Mouse (Mus musculus): ENCODE measurements around the gene Olfr594. TPM values are rescaled to one million over a fixed set of nuclear protein-coding genes. Genes with fewer than 3 reads are reported as not detected.
"Not testable (repeated sequence)": the region's sequence is repeated elsewhere in the genome, so short reads cannot be mapped to it uniquely, and the experiment has no call there.

The Olfr594 gene
- total RNA-seq (2015; ENCODE audit: low replicate concordance) (not detected in 2 replicates), total RNA-seq (2017; ENCODE audit: low replicate concordance) (not detected in 2 replicates)

DNA sequence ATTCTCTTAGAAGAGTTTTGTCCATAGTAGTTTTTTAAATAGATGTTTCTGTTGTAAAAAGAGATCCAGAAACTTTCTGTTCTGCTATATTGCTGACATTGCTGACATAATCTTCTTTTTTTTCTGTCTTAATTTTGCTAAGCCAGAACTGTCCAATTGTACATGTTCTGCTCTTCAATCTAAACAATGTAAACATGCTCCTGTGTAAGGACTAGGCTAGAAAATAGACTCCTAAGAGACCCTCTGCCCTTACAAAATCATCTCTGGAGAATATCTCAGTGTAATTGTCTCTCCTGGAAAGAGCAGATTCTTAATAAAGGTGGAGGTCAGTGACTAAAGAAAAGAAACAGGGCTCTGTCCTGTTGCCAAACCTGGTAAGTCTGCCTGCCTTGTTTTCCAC, at the start of gene Olfr594:
Gene Olfr594, plus strand, starts transcription at position 301 of the 400 bp plus-strand sequence.
- ATAC-seq (replicated peaks; ENCODE audit: low FRiP score, poor library complexity, severe bottlenecking) = no peak

DNA sequence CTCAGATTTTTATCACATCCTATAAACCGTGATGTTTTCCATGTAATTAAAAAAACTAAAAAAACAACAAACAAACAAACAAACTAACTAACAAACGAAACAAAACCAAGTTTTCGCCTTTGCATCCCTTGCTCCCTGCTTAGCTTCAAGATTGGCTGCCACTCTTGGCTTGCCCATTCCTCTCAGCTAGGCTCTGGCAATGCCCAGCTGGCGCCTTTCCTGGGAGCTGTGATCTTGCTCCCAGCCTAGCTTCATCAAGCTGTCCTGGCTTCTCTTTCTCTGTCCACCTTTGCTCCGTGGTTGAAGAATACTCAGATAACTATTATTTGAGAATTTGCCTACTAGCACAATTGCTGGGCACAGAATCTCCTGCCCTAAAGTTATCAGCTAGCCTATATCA, 47.1 kb upstream of the Olfr594 start:
- ATAC-seq (replicated peaks; ENCODE audit: low FRiP score, poor library complexity, severe bottlenecking) = no peak

DNA sequence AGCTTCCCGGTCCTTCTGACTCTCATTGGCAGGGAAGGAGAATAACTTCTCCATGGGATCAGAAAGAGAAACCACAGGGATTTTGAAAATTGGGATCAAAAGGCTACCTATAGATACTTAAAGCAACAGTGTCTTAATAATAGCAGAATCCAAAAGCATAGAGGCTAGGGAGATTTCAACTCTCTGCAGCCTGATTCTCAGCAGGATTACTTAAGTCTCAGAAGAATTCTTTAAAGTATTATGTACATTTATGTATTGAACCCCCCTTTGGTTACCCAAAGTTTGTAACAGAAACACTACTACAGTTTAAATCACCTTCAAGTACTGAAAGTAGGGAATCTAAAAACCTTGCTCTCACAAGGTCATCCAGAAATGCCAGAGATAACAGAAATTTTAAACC, 38.6 kb upstream of the Olfr594 start, which contains the start of gene Olfr591:
Gene Olfr591, minus strand, starts transcription at position 101 of the 400 bp plus-strand sequence.
- ATAC-seq (replicated peaks; ENCODE audit: low FRiP score, poor library complexity, severe bottlenecking) = no peak

DNA sequence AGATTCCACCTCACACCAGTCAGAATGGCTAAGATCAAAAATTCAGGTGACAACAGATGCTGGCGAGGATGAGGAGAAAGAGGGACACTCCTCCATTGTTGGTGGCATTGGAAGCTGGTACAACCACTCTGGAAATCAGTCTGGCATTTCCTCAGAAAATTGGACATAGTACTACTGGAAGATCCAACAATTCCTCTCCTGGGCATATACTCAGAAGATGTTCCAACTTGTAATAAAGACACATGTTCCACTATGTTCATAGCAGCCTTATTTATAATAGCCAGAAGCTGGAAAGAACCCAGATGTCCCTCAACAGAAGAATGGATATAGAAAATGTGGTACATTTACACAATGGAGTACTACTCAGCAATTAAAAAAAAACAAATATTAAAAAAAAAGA, 32.3 kb upstream of the Olfr594 start, which contains the start of gene Olfr592:
Gene Olfr592, plus strand, starts transcription at position 301 of the 400 bp plus-strand sequence.
- not testable (repeated sequence) for ATAC-seq (replicated peaks; ENCODE audit: low FRiP score, poor library complexity, severe bottlenecking)

DNA sequence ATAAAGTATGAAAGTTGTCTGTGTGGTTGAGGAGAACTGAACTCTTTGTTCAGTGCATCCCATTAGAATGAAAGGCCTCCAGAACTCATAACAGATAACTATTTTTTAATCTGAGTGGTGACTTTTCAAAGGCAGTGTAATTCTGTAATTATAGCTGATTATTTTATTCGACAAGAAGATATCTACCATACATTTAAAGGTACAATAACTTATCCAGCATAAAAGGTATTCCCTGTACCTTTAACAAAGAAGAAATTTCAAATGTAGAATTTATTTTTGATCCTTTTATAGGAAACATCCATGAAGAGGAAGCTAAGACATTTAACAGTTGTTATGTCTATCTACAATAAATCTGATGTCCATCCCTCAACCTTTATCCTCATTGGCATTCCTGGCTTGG, 5.2 kb upstream of the Olfr594 start, which contains the start of gene Olfr593:
Gene Olfr593, plus strand, starts transcription at position 301 of the 400 bp plus-strand sequence.
- no peak for ATAC-seq (replicated peaks; ENCODE audit: low FRiP score, poor library complexity, severe bottlenecking)

DNA sequence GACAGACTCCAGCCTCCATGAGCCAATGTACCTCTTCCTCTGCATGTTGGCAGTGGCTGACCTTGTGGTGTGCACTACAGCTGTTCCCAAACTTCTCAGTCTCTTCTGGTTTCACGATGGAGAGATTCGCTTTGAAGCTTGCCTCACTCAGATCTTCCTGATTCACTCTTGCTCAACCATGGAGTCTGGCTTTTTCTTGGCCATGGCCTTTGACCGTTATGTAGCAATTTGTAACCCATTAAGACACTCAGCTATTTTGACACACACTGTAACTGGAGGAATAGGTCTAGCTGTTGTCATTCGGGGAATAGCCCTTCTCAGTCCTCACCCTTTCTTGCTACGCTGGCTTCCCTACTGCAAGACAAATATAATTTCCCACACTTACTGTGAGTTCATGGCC, 4.7 kb upstream of the Olfr594 start:
- not testable (repeated sequence) for ATAC-seq (replicated peaks; ENCODE audit: low FRiP score, poor library complexity, severe bottlenecking)

DNA sequence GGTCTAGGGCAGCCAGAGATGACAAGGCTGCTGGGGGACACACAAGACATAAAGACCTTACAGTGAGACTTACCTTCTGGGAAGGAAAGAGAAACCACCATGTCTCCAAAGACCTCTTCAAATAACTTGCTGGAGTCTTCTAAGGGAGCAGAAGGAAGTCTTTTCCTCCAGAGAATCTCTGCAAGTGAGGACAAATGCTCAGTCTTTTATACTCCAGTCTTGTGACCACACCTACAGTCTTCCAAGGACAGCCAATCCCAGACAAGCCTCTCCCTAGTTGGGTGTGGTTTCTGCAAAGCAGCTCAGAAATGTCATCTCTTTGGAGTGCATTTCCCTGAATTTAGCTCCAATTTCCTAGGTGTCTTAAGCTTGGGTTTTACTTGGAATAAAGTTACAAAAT, 35.6 kb downstream of the Olfr594 start, which contains the start of gene Usp17ld:
Gene Usp17ld, minus strand, starts transcription at position 101 of the 400 bp plus-strand sequence.
- ATAC-seq (replicated peaks; ENCODE audit: low FRiP score, poor library complexity, severe bottlenecking) = not testable (repeated sequence)

Other genes with a start within 250 kb of the Olfr594 start
- gene Olfr577, start 241.1 kb upstream of the Olfr594 start, total RNA-seq (2015; ENCODE audit: low replicate concordance) = not detected in 2 replicates
- not detected in 2 replicates for gene Olfr577, start 241.1 kb upstream of the Olfr594 start, total RNA-seq (2017; ENCODE audit: low replicate concordance)
- gene Olfr578, start 227.7 kb upstream of the Olfr594 start, total RNA-seq (2015; ENCODE audit: low replicate concordance) = not detected in 2 replicates
- gene Olfr578, start 227.7 kb upstream of the Olfr594 start, total RNA-seq (2017; ENCODE audit: low replicate concordance) = not detected in 2 replicates
- gene Olfr582, start 179.0 kb upstream of the Olfr594 start, total RNA-seq (2015; ENCODE audit: low replicate concordance) = not detected in 2 replicates
- not detected in 2 replicates for gene Olfr582, start 179.0 kb upstream of the Olfr594 start, total RNA-seq (2017; ENCODE audit: low replicate concordance)
- gene Olfr583, start 165.7 kb upstream of the Olfr594 start, total RNA-seq (2015; ENCODE audit: low replicate concordance) = not detected in 2 replicates
- gene Olfr583, start 165.7 kb upstream of the Olfr594 start, total RNA-seq (2017; ENCODE audit: low replicate concordance) = not detected in 2 replicates
- gene Olfr584, start 135.1 kb upstream of the Olfr594 start, total RNA-seq (2015; ENCODE audit: low replicate concordance) = not detected in 2 replicates
- gene Olfr584, start 135.1 kb upstream of the Olfr594 start, total RNA-seq (2017; ENCODE audit: low replicate concordance) = not detected in 2 replicates
- not detected in 2 replicates for gene Olfr585, start 119.3 kb upstream of the Olfr594 start, total RNA-seq (2015; ENCODE audit: low replicate concordance)
- gene Olfr585, start 119.3 kb upstream of the Olfr594 start, total RNA-seq (2017; ENCODE audit: low replicate concordance) = not detected in 2 replicates
- not detected in 2 replicates for gene Olfr586, start 91.4 kb upstream of the Olfr594 start, total RNA-seq (2015; ENCODE audit: low replicate concordance)
- not detected in 2 replicates for gene Olfr586, start 91.4 kb upstream of the Olfr594 start, total RNA-seq (2017; ENCODE audit: low replicate concordance)
- not detected in 2 replicates for gene Olfr588-ps1, start 76.1 kb upstream of the Olfr594 start, total RNA-seq (2015; ENCODE audit: low replicate concordance)
- gene Olfr588-ps1, start 76.1 kb upstream of the Olfr594 start, total RNA-seq (2017; ENCODE audit: low replicate concordance) = 0.39 TPM in 1 of 2 replicates, not detected in the other
- not detected in 2 replicates for gene Olfr589, start 60.6 kb upstream of the Olfr594 start, total RNA-seq (2015; ENCODE audit: low replicate concordance)
- gene Olfr589, start 60.6 kb upstream of the Olfr594 start, total RNA-seq (2017; ENCODE audit: low replicate concordance) = not detected in 2 replicates
- gene Olfr591, start 38.7 kb upstream of the Olfr594 start, total RNA-seq (2015; ENCODE audit: low replicate concordance) = not detected in 2 replicates
- not detected in 2 replicates for gene Olfr591, start 38.7 kb upstream of the Olfr594 start, total RNA-seq (2017; ENCODE audit: low replicate concordance)
- gene Olfr592, start 32.2 kb upstream of the Olfr594 start, total RNA-seq (2015; ENCODE audit: low replicate concordance) = not detected in 2 replicates
- not detected in 2 replicates for gene Olfr592, start 32.2 kb upstream of the Olfr594 start, total RNA-seq (2017; ENCODE audit: low replicate concordance)
- gene Olfr593, start 5.1 kb upstream of the Olfr594 start, total RNA-seq (2015; ENCODE audit: low replicate concordance) = not detected in 2 replicates
- gene Olfr593, start 5.1 kb upstream of the Olfr594 start, total RNA-seq (2017; ENCODE audit: low replicate concordance) = not detected in 2 replicates
- gene Usp17ld, start 35.5 kb downstream of the Olfr594 start, total RNA-seq (2015; ENCODE audit: low replicate concordance) = not detected in 2 replicates
- 0.90 TPM in 1 of 2 replicates, not detected in the other for gene Usp17ld, start 35.5 kb downstream of the Olfr594 start, total RNA-seq (2017; ENCODE audit: low replicate concordance)
- not detected in 2 replicates for gene Olfr596, start 88.7 kb downstream of the Olfr594 start, total RNA-seq (2015; ENCODE audit: low replicate concordance)
- gene Olfr596, start 88.7 kb downstream of the Olfr594 start, total RNA-seq (2017; ENCODE audit: low replicate concordance) = not detected in 2 replicates
- gene Olfr597, start 99.3 kb downstream of the Olfr594 start, total RNA-seq (2015; ENCODE audit: low replicate concordance) = not detected in 2 replicates
- not detected in 2 replicates for gene Olfr597, start 99.3 kb downstream of the Olfr594 start, total RNA-seq (2017; ENCODE audit: low replicate concordance)
- gene Olfr598, start 106.6 kb downstream of the Olfr594 start, total RNA-seq (2015; ENCODE audit: low replicate concordance) = not detected in 2 replicates
- 1.0 TPM in 1 of 2 replicates, not detected in the other for gene Olfr598, start 106.6 kb downstream of the Olfr594 start, total RNA-seq (2017; ENCODE audit: low replicate concordance)
- not detected in 2 replicates for gene Olfr599, start 118.9 kb downstream of the Olfr594 start, total RNA-seq (2015; ENCODE audit: low replicate concordance)
- gene Olfr599, start 118.9 kb downstream of the Olfr594 start, total RNA-seq (2017; ENCODE audit: low replicate concordance) = not detected in 2 replicates
- gene Olfr600, start 132.7 kb downstream of the Olfr594 start, total RNA-seq (2015; ENCODE audit: low replicate concordance) = not detected in 2 replicates
- not detected in 2 replicates for gene Olfr600, start 132.7 kb downstream of the Olfr594 start, total RNA-seq (2017; ENCODE audit: low replicate concordance)
- gene Olfr601, start 145.7 kb downstream of the Olfr594 start, total RNA-seq (2015; ENCODE audit: low replicate concordance) = not detected in 2 replicates
- gene Olfr601, start 145.7 kb downstream of the Olfr594 start, total RNA-seq (2017; ENCODE audit: low replicate concordance) = not detected in 2 replicates
- not detected in 2 replicates for gene Olfr603, start 169.2 kb downstream of the Olfr594 start, total RNA-seq (2015; ENCODE audit: low replicate concordance)
- not detected in 2 replicates for gene Olfr603, start 169.2 kb downstream of the Olfr594 start, total RNA-seq (2017; ENCODE audit: low replicate concordance)
- gene Usp17lc, start 198.1 kb downstream of the Olfr594 start, total RNA-seq (2015; ENCODE audit: low replicate concordance) = not detected in 2 replicates
- gene Usp17lc, start 198.1 kb downstream of the Olfr594 start, total RNA-seq (2017; ENCODE audit: low replicate concordance) = not detected in 2 replicates
- gene Olfr605, start 228.4 kb downstream of the Olfr594 start, total RNA-seq (2015; ENCODE audit: low replicate concordance) = not detected in 2 replicates
- gene Olfr605, start 228.4 kb downstream of the Olfr594 start, total RNA-seq (2017; ENCODE audit: low replicate concordance) = not detected in 2 replicates
- not detected in 2 replicates for gene Olfr606, start 232.1 kb downstream of the Olfr594 start, total RNA-seq (2015; ENCODE audit: low replicate concordance)
- not detected in 2 replicates for gene Olfr606, start 232.1 kb downstream of the Olfr594 start, total RNA-seq (2017; ENCODE audit: low replicate concordance)
- not detected in 2 replicates for gene Olfr607, start 247.2 kb downstream of the Olfr594 start, total RNA-seq (2015; ENCODE audit: low replicate concordance)
- gene Olfr607, start 247.2 kb downstream of the Olfr594 start, total RNA-seq (2017; ENCODE audit: low replicate concordance) = not detected in 2 replicates

Data from erythroid progenitor cell, adult 5-6 weeks (primary cell).